Mouse (Mus musculus): ENCODE measurements around the gene Dock3.

DNA sequence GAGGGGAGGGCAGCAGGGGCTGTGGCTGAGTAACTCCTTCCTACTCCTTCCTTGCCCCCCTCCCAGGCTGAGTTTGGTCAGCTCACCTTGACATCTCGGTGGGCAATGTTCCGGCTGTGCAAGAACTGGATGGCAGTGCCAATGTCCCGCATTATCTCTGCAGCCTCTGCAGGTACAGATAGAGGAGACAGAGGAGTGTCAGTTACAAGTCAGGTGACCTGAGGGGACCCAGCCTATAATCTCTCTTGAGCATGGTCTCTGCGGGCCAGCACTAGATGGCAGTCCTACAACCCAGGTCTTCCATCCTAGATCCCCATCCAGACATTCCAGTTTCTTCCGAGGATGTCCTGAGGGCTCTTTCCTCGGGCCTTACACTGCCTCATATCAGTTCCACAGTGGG, 30.1 kb upstream of the Dock3 start:
- TF ChIP-seq CTCF (IDR thresholded peaks at IDR 0.05; ENCODE audit: low read depth, low read length): no peak
- TF ChIP-seq POLR2A (IDR thresholded peaks at IDR 0.05; ENCODE audit: borderline replicate concordance, low read depth, low read length): no peak
